Mouse (Mus musculus): ENCODE data around the gene Cdk17. TPM values are rescaled to one million over a fixed set of nuclear protein-coding genes. Genes with fewer than 3 reads are reported as not detected.

Gene Cdk17
- polyA plus RNA-seq (2015; fragmentation: Illumina TruSeq; extraction: RNeasy Lipid Tissue Mini Kit (QIAGEN cat#74804); ENCODE audit: insufficient read depth, low replicate concordance) = 73.8 TPM

DNA sequence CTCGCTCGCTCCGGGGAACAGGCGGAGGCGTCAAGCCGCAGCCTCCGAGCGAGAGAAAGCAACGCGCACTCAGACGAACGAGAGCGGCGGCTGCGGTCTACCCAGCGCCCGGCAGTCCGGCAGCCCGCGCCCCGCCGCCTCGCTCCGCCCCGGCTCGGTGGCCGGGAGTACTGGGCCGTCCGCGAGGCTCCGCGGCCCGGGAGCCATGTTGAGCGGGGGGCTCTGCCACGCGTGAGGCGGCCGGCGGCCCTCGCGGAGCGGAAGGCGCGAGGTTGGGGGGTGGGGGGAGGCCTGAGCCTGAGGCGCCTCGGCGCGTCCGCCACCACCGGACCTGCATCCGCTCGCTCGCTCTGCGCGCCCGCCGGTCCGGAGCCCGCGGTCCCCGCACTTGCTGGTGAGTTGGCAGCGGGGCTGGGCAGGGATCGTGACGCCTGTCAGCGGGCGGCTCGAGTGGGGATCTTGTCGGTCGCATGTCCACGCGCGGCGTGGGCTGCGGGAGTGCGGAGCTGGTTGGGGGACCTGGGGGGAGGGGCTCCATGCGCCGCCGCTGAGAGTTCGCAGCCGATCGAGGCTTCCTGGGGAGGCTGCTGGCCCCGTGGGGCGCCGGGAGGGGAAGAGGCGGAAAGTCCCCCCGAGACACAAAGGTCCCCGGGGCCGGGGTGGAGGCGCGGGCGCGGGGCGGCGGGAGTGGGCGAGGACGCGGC lies at the start of gene Cdk17:
Gene Cdk17, plus strand, starts transcription at position 69 of the 704 bp plus-strand sequence.

GRCm38 (mm10) chr10:93310721-93311411 lies 150.2 kb downstream of the Cdk17 start, which contains the start of gene Elk3:
TSS of gene Elk3 (minus strand) at chr10:93311135.

Other genes with a start within 250 kb of the Cdk17 start
- 0.18 TPM for gene Cfap54, start 79.3 kb upstream of the Cdk17 start, polyA plus RNA-seq (2015; fragmentation: Illumina TruSeq; extraction: RNeasy Lipid Tissue Mini Kit (QIAGEN cat#74804); ENCODE audit: insufficient read depth, low replicate concordance)
- gene Elk3, start 150.3 kb downstream of the Cdk17 start, polyA plus RNA-seq (2015; fragmentation: Illumina TruSeq; extraction: RNeasy Lipid Tissue Mini Kit (QIAGEN cat#74804); ENCODE audit: insufficient read depth, low replicate concordance) = 37.6 TPM